Mouse (Mus musculus) G1E (cell line): ENCODE measurements around the gene Ppp4c.

Experiments
- CTCF ChIP-seq: IDR thresholded peaks from 2 replicates; pipeline ENCODE4 v1.5.1; 2012; ENCODE audit warnings: low read depth, low read length, inconsistent platforms, mixed read lengths
- GATA1 ChIP-seq: IDR thresholded peaks from 2 replicates; pipeline ENCODE4 v1.6.1; 2012; ENCODE audit warnings: borderline replicate concordance, low read length, inconsistent platforms, mixed read lengths

GRCm38 (mm10) chr7:126794271-126794605 lies 1.9 kb upstream of the Ppp4c start:
- no peak for TF ChIP-seq CTCF
- no peak for TF ChIP-seq GATA1
